Comparison of ENCODE assay signal across 17 mouse cellular contexts in genomic region chr15:97603492-97603891, GRCm38 (mm10).
DNase-seq lines count a peak whose midpoint lies in the region; ATAC-seq and TF ChIP-seq lines count a peak whose summit lies in the region.
"Had no signal": no experiment of that assay in that cellular context is flagged by ENCODE, and none has a peak within 500 bp of the region (broad histone marks: within the 10 kb centered on the region; RNA-seq: fewer than 3 reads in every experiment).

No protein-coding gene starts in this region.

- ATAC-seq in CD4-positive, CD25-positive, alpha-beta regulatory T cell, adult 4 months, result no peak
- no peak for ATAC-seq in liver, postnatal 0 days
- ATAC-seq in liver, embryonic 12.5 days, result no peak
- ATAC-seq in inflammation-experienced regulatory T-cells, adult 6 months, result no peak
- ATAC-seq: midbrain, embryonic 16.5 days had no signal

- TF ChIP-seq CTCF in liver, postnatal 0 days (IDR thresholded peaks at IDR 0.05; ENCODE audit: low read depth), result peak; percentile 58
- peak; percentile 26; the same call in 1 of the 2 replicates for TF ChIP-seq CTCF in E14TG2a.4 (conservative IDR thresholded peaks at IDR 0.05; ENCODE audit: low read length)
- TF ChIP-seq CTCF in cortical plate, adult 2 months (IDR thresholded peaks at IDR 0.05; ENCODE audit: extremely low read depth, insufficient read depth, low read length), result peak; percentile 38; the same call in 1 of the 2 replicates

- no peak overlapping the region for H3K4me3 ChIP-seq in liver, postnatal 0 days (ENCODE audit: low read depth, low read length)
- H3K4me3 ChIP-seq in liver, embryonic 12.5 days, result no peak overlapping the region
- H3K4me3 ChIP-seq in E14TG2a.4 (replicated peaks; ENCODE audit: low read length), result no peak overlapping the region
- H3K4me3 ChIP-seq in cortical plate, adult 2 months (ENCODE audit: insufficient read depth, low read length), result no peak overlapping the region
- H3K4me3 ChIP-seq: liver, embryonic 15.5 days; stomach, embryonic 15.5 days had no signal

- TF ChIP-seq POLR2A in cortical plate, adult 2 months (IDR thresholded peaks at IDR 0.05; ENCODE audit: extremely low read depth, insufficient read depth, low read length), result no peak

- intact Hi-C loops in left cerebral cortex, postnatal 10 days (cut with DNase I), result no loop called here

- H3K36me3 ChIP-seq in liver, postnatal 0 days (replicated peaks; ENCODE audit: insufficient read depth, low read length), result no peaks in the 10 kb centered on the region
- H3K36me3 ChIP-seq in liver, embryonic 12.5 days, result no peaks in the 10 kb centered on the region
- no peaks in the 10 kb centered on the region for H3K36me3 ChIP-seq in E14TG2a.4 (ENCODE audit: insufficient read depth, low read length)
- H3K36me3 ChIP-seq: liver, embryonic 15.5 days; stomach, embryonic 15.5 days had no signal

- H3K9me3 ChIP-seq in liver, postnatal 0 days (ENCODE audit: low read length), result no peaks in the 10 kb centered on the region
- H3K9me3 ChIP-seq in liver, embryonic 12.5 days (replicated peaks), result no peaks in the 10 kb centered on the region
- H3K9me3 ChIP-seq in E14TG2a.4 (ENCODE audit: low read length), result no peaks in the 10 kb centered on the region
- H3K9me3 ChIP-seq: liver, embryonic 15.5 days; stomach, embryonic 15.5 days had no signal

- 37% methylated on average over 6 of the region's 6 CpGs for WGBS in liver, postnatal 0 days (ENCODE audit: insufficient replicate concordance)
- WGBS in liver, embryonic 12.5 days (ENCODE audit: insufficient replicate concordance), result 28% methylated on average over 6 of the region's 6 CpGs

- 0 out of 2 replicates have a peak, but pooled peaks cover 3% of the 10 kb centered on the region for H3K27me3 ChIP-seq in liver, postnatal 0 days (ENCODE audit: insufficient read depth, low read length)
- peaks cover 14% of the 10 kb centered on the region for H3K27me3 ChIP-seq in liver, embryonic 12.5 days (replicated peaks)
- no peaks in the 10 kb centered on the region for H3K27me3 ChIP-seq in E14TG2a.4 (ENCODE audit: insufficient read depth, low read length)

- no peak overlapping the region for H3K9ac ChIP-seq in liver, postnatal 0 days (replicated peaks)
- no peak overlapping the region for H3K9ac ChIP-seq in liver, embryonic 12.5 days
- H3K9ac ChIP-seq: hindbrain, embryonic 14.5 days; liver, embryonic 15.5 days; stomach, embryonic 15.5 days had no signal

- peak; percentile 48 for DNase-seq in CD4-positive, CD25-positive, alpha-beta regulatory T cell, adult 2 months (ENCODE audit: low read depth, low spot score)
- DNase-seq in liver, postnatal 0 days, result no peak
- no peak for DNase-seq in left cerebral cortex, postnatal 10 days (ENCODE audit: extremely low spot score in 1 of 2, low spot score in 2 of 2)
- DNase-seq: adrenal gland, postnatal 25 days; cerebellum, adult 11 months; gastrocnemius, postnatal 10 days; kidney, postnatal 14 days had no signal

- no peak overlapping the region for H3K4me2 ChIP-seq in liver, postnatal 0 days (ENCODE audit: low read depth, low read length)
- H3K4me2 ChIP-seq in liver, embryonic 12.5 days, result no peak overlapping the region
- H3K4me2 ChIP-seq: heart, embryonic 11.5 days; hindbrain, embryonic 14.5 days; liver, embryonic 15.5 days; stomach, embryonic 15.5 days had no signal

- peaks cover 5% of the 10 kb centered on the region; the same call in 1 of the 2 replicates for H3K4me1 ChIP-seq in liver, postnatal 0 days (ENCODE audit: insufficient read depth)
- no peaks in the 10 kb centered on the region for H3K4me1 ChIP-seq in liver, embryonic 12.5 days
- peaks cover 39% of the 10 kb centered on the region for H3K4me1 ChIP-seq in E14TG2a.4 (replicated peaks; ENCODE audit: low read depth, low read length)
- H3K4me1 ChIP-seq in cortical plate, adult 2 months (ENCODE audit: control insufficient read depth, insufficient read depth, low read length), result no peaks in the 10 kb centered on the region
- H3K4me1 ChIP-seq: liver, embryonic 15.5 days had no signal

- TF ChIP-seq EP300 in liver, postnatal 0 days (IDR thresholded peaks at IDR 0.05; ENCODE audit: low read depth), result no peak

- no peak overlapping the region for H3K27ac ChIP-seq in liver, postnatal 0 days (ENCODE audit: low read depth)
- no peak overlapping the region for H3K27ac ChIP-seq in liver, embryonic 12.5 days
- no peak overlapping the region for H3K27ac ChIP-seq in cortical plate, adult 2 months (ENCODE audit: insufficient read depth, low read length)
- H3K27ac ChIP-seq: hindbrain, embryonic 14.5 days; liver, embryonic 15.5 days; stomach, embryonic 15.5 days had no signal
